ENCODE assay signal across 24 mouse cellular contexts in the genomic region with DNA sequence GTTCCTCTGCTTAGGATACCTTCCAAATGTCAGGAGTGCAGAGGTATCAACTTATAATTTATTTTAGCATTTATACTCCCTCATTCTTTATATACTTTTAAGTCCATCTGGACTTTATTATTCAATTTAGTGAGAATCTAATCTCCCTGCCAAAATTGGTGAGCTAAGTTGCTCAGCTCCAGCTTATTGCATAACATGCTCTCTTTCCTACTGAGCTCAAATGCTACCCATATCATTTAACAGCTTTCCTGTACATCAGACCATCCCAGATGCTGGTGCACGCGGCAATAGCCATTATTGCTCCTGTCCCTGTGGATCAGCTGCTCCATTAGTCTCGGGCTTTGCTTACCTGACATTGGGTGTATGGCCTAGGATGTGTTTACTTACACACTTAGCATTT.
DNase-seq lines count a peak whose midpoint lies in the region; ATAC-seq and TF ChIP-seq lines count a peak whose summit lies in the region.
"Had no signal": no experiment of that assay in that cellular context is flagged by ENCODE, and none has a peak within 500 bp of the region (broad histone marks: within the 10 kb centered on the region; RNA-seq: fewer than 3 reads in every experiment).

No protein-coding gene starts in this region.

- no peak overlapping the region for H3K27ac ChIP-seq in limb, embryonic 14.5 days (replicated peaks; ENCODE audit: low read depth, low read length)
- no peak overlapping the region for H3K27ac ChIP-seq in limb, embryonic 10.5 days
- H3K27ac ChIP-seq in embryonic facial prominence, embryonic 14.5 days (replicated peaks; ENCODE audit: low read depth, low read length): no peak overlapping the region
- H3K27ac ChIP-seq: embryonic facial prominence, embryonic 15.5 days; forebrain, embryonic 15.5 days; hindbrain, embryonic 15.5 days; limb, embryonic 13.5 days; liver, embryonic 13.5 days; lung, embryonic 15.5 days; macrophage; stomach, postnatal 0 days had no signal

- H3K36me3 ChIP-seq in limb, embryonic 14.5 days (ENCODE audit: control insufficient read depth, insufficient read depth, low read length): no peaks in the 10 kb centered on the region
- H3K36me3 ChIP-seq in limb, embryonic 10.5 days: no peaks in the 10 kb centered on the region
- no peaks in the 10 kb centered on the region for H3K36me3 ChIP-seq in C2C12 (ENCODE audit: control insufficient read depth, insufficient read depth)
- H3K36me3 ChIP-seq in embryonic facial prominence, embryonic 14.5 days (ENCODE audit: control insufficient read depth, insufficient read depth, low read length): no peaks in the 10 kb centered on the region
- H3K36me3 ChIP-seq: embryonic facial prominence, embryonic 15.5 days; forebrain, embryonic 15.5 days; hindbrain, embryonic 15.5 days; limb, embryonic 13.5 days; liver, embryonic 13.5 days; lung, embryonic 15.5 days had no signal

- no peak for TF ChIP-seq POLR2A in limb, embryonic 14.5 days (IDR thresholded peaks at IDR 0.05; ENCODE audit: borderline replicate concordance, extremely low read depth, insufficient read depth, insufficient read length)

- H3K4me2 ChIP-seq in limb, embryonic 14.5 days (replicated peaks; ENCODE audit: low read depth, low read length, severe bottlenecking): no peak overlapping the region
- no peak overlapping the region for H3K4me2 ChIP-seq in embryonic facial prominence, embryonic 14.5 days (ENCODE audit: low read depth, low read length)
- H3K4me2 ChIP-seq: embryonic facial prominence, embryonic 15.5 days; forebrain, embryonic 15.5 days; heart, embryonic 11.5 days; hindbrain, embryonic 15.5 days; limb, embryonic 13.5 days; liver, embryonic 13.5 days; lung, embryonic 15.5 days had no signal

- H3K4me3 ChIP-seq in limb, embryonic 14.5 days (replicated peaks; ENCODE audit: low read length): no peak overlapping the region
- no peak overlapping the region for H3K4me3 ChIP-seq in limb, embryonic 10.5 days
- H3K4me3 ChIP-seq in C2C12 (ENCODE audit: insufficient read depth, poor library complexity, severe bottlenecking): no peak overlapping the region
- no peak overlapping the region for H3K4me3 ChIP-seq in embryonic facial prominence, embryonic 14.5 days (ENCODE audit: low read depth, low read length)
- H3K4me3 ChIP-seq: embryonic facial prominence, embryonic 15.5 days; forebrain, embryonic 15.5 days; hindbrain, embryonic 15.5 days; limb, embryonic 13.5 days; liver, embryonic 13.5 days; lung, embryonic 15.5 days had no signal

- 29% methylated on average over 3 of the region's 3 CpGs for WGBS in limb, embryonic 14.5 days
- WGBS in limb, embryonic 10.5 days: 72% methylated on average over 3 of the region's 3 CpGs
- 31% methylated on average over 3 of the region's 3 CpGs for WGBS in embryonic facial prominence, embryonic 14.5 days

- ATAC-seq in limb, embryonic 14.5 days (ENCODE audit: low FRiP score, low read depth): no peak
- no peak for ATAC-seq in embryonic facial prominence, embryonic 14.5 days (ENCODE audit: low read depth)
- ATAC-seq: forebrain, embryonic 15.5 days had no signal

- H3K79me3 ChIP-seq in C2C12 (ENCODE audit: low read depth): no peaks in the 10 kb centered on the region

- TF ChIP-seq CTCF in C2C12 (IDR thresholded peaks at IDR 0.05; ENCODE audit: control insufficient read depth, insufficient read depth, insufficient read length): no peak

- DNase-seq in gastrocnemius, adult 18-20 months (ENCODE audit: low spot score): peak; percentile 19
- no peak for DNase-seq in gastrocnemius, adult 8-10 months (ENCODE audit: low spot score in 2 of 2)
- peak; percentile 60 for DNase-seq in limb, embryonic 14.5 days (ENCODE audit: low spot score)
- no peak for DNase-seq in limb, embryonic 10.5 days (ENCODE audit: low spot score)
- peak; percentile 85 for DNase-seq in embryonic facial prominence, embryonic 14.5 days (ENCODE audit: low spot score)
- no peak for DNase-seq in testis, postnatal 14 days (ENCODE audit: low spot score)
- DNase-seq in heart, adult 8-10 months (ENCODE audit: low spot score): no peak
- DNase-seq: adrenal gland, adult 8-10 months; cerebellum, adult 18-20 months; cerebellum, postnatal 14 days; kidney, adult 8-10 months; kidney, postnatal 14 days; liver, embryonic 13.5 days had no signal

- H3K9me3 ChIP-seq in limb, embryonic 14.5 days (ENCODE audit: control insufficient read depth, low read length): no peaks in the 10 kb centered on the region
- H3K9me3 ChIP-seq in limb, embryonic 10.5 days (replicated peaks): no peaks in the 10 kb centered on the region
- no peaks in the 10 kb centered on the region for H3K9me3 ChIP-seq in embryonic facial prominence, embryonic 14.5 days (ENCODE audit: control insufficient read depth, low read length)
- H3K9me3 ChIP-seq: embryonic facial prominence, embryonic 15.5 days; forebrain, embryonic 15.5 days; G1E; hindbrain, embryonic 15.5 days; limb, embryonic 13.5 days; liver, embryonic 13.5 days; lung, embryonic 15.5 days had no signal

- no peak overlapping the region for H3ac ChIP-seq in C2C12 (ENCODE audit: control insufficient read depth, insufficient read length, low read depth)

- no peaks in the 10 kb centered on the region for H3K79me2 ChIP-seq in C2C12 (ENCODE audit: control insufficient read depth, insufficient read depth)

- no peak overlapping the region for H3K9ac ChIP-seq in limb, embryonic 14.5 days (ENCODE audit: low read depth, low read length, severe bottlenecking)
- no peak overlapping the region for H3K9ac ChIP-seq in embryonic facial prominence, embryonic 14.5 days (ENCODE audit: low read depth, low read length)
- H3K9ac ChIP-seq: embryonic facial prominence, embryonic 15.5 days; forebrain, embryonic 15.5 days; hindbrain, embryonic 15.5 days; limb, embryonic 13.5 days; liver, embryonic 13.5 days; lung, embryonic 15.5 days had no signal

- no peaks in the 10 kb centered on the region for H3K27me3 ChIP-seq in limb, embryonic 14.5 days (ENCODE audit: control insufficient read depth, insufficient read depth, low read length)
- no peaks in the 10 kb centered on the region for H3K27me3 ChIP-seq in limb, embryonic 10.5 days (ENCODE audit: low read depth, poor library complexity, severe bottlenecking)
- H3K27me3 ChIP-seq in C2C12 (ENCODE audit: control insufficient read depth, insufficient read depth, insufficient read length): no peaks in the 10 kb centered on the region
- H3K27me3 ChIP-seq in embryonic facial prominence, embryonic 14.5 days (replicated peaks; ENCODE audit: control insufficient read depth, insufficient read depth, low read length): no peaks in the 10 kb centered on the region
- H3K27me3 ChIP-seq: CH12.LX; embryonic facial prominence, embryonic 15.5 days; forebrain, embryonic 15.5 days; hindbrain, embryonic 15.5 days; limb, embryonic 13.5 days; liver, embryonic 13.5 days; lung, embryonic 15.5 days had no signal

- peaks cover 3% of the 10 kb centered on the region; the same call in 1 of the 2 replicates for H3K4me1 ChIP-seq in limb, embryonic 14.5 days (ENCODE audit: control insufficient read depth, insufficient read depth, low read length)
- no peaks in the 10 kb centered on the region for H3K4me1 ChIP-seq in limb, embryonic 10.5 days
- H3K4me1 ChIP-seq in embryonic facial prominence, embryonic 14.5 days (ENCODE audit: control insufficient read depth, insufficient read depth, low read length): peaks cover 8% of the 10 kb centered on the region

TF ChIP-seq in C2C12, 6 proteins besides CTCF, POLR2A, EP300 and RAD21:
- TF ChIP-seq FOSL1 (IDR thresholded peaks at IDR 0.05; ENCODE audit: insufficient read depth, low read length, poor library complexity, severe bottlenecking) (no peak), CEBPB (IDR thresholded peaks at IDR 0.05; ENCODE audit: low read depth) (peak; percentile 16)

Comparison
In these comparisons a context has a peak if more than half of its experiments do, and no peak if none do; other contexts are left out.
1. DNase-seq: peak in gastrocnemius, adult 18-20 months (single experiment), limb, embryonic 14.5 days (single experiment) and embryonic facial prominence, embryonic 14.5 days (single experiment); none in gastrocnemius, adult 8-10 months (0 of 2), limb, embryonic 10.5 days (single experiment), testis, postnatal 14 days (single experiment) and heart, adult 8-10 months (single experiment).